Mouse (Mus musculus): ENCODE measurements around the gene Gm20388. TPM values are rescaled to one million over a fixed set of nuclear protein-coding genes. Genes with fewer than 3 reads are reported as not detected.
A peak's percentile ranks its signal among the peaks of the same experiment; 100 is the strongest.

Gm20388 gene
- total RNA-seq, 2 experiments from 2014 or later, result 4.0 TPM; not detected in 1

DNA sequence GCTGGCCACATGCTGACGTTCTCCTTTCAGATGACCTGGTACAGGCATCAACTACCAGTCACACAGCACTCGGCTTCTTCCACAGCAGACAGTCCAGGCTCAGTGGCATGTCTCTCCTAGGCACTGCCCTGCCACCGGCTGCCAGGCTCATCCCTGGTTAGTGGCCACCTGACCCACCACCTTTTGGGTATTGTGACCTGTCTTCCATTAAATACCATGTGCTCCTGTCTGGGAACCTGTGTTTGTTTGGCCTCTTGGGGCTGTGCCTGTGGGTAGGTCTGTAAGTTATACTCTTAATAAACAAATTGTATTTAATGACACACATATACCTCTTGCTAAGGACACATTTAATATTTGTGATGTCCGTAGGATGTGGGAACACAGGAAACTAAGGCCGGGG, 460.5 kb downstream of the Gm20388 start:
- DNase-seq, result no peak

DNA sequence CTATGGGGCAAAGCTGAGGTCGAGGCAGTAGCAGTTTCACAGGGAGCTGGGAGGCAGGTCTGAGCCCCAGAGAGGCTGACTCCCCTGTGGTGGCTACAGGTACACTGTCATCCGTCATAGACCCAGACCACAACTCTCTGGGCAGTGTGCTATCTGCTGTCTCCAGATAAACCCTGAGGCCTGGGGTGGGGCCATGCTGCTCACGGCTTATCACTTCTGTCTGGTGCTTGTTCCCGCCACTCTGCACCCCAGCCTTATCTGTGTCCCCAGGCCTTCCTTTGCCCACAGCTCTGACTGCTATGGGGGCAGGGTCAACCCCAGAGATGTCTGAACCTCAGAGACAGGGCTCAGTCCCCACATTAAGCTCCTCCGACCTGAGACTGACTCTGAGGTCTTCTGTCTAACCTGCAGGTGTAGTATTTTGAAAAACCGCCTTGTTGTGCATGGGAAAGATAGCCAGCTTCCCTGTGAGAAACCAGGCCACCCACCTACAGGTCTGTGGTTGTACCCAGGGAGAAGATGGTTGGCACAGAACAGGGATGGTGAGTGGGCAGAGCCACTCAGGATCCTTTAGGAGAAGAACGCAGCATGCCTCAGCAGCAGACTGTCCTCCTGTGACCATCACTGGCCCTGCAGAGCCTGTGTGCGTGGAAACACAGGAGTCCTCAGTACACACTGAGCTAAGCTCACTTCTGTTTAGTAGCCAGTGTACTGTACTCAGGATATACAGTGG, 461.2 kb downstream of the Gm20388 start:
- DNase-seq, result no peak

DNA sequence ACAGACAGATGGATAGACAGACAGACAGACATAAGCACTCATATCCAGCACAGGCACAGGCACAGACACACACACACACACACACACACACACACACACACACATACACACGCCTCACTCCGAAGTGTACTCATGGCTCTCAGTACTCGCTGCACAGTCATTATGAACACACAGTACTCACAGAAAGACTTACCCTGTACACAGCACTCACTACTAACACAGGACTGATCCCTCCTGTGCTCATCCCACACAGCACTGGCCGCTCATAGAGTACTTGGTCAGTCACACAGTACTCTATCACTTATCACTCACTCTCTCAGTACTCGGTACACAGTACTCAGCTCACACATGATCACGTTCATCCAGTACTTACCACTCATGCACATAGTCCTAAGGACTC, 462.0 kb downstream of the Gm20388 start:
- no peak for DNase-seq

DNA sequence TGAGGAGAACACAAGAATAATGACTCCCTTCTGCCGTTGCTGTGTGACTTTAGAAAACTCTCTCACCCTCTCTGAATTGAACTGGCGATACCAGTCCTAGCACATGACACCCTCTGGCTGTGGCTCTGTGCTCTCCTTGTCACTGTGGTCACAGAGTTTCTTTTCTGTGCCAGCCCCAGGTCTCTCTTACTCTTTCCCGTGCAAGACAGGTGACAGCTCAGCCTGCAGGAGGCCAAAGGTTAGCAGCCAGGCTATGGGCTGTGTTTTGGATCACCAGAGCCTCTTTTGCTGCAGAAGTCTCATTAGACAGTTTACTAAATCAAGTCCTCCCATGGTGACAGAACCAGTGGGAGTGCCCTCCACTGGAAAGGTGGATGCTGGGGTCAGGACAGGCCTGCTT, 463.0 kb downstream of the Gm20388 start:
- DNase-seq, result no peak

DNA sequence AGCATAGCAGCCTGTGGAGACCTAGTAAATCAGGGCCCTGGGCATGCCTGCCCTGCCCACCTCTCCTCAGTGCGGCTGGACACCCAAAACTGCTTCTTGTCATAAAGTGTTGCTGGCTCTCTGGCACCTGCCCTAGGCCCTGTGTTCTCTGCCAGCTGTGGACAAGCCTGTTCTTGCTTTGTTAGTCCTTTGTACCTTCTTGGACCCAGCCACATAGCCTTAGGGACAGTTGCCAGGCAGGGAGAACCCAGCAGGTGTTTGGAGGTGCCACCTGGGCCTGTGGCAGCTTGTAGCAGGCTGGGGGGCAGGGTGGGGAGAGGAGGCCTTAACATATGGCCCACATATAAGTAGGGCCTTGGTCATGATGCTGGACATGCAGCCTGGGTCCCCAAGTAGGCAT, 463.4 kb downstream of the Gm20388 start:
- DNase-seq, result no peak

DNA sequence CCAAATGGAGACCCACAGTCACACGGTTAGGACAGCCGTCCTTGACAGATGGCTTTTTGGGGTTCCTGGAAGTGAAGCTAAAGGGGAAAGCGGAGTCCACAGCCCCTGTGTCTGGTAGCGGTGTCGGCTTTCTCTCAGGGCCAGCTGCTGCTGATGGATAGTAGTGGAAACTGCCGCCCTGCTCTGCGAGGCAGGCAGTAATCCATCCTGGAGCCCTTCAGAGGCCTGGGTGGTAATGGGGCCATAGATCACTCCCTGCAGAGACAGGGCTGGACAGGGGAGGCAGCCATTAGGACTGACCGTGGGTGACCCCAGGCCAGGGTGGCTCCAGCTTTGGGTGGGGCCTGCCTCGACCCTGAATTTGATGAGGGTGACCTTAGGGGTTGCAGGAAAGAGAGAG, 463.9 kb downstream of the Gm20388 start:
- no peak for DNase-seq

DNA sequence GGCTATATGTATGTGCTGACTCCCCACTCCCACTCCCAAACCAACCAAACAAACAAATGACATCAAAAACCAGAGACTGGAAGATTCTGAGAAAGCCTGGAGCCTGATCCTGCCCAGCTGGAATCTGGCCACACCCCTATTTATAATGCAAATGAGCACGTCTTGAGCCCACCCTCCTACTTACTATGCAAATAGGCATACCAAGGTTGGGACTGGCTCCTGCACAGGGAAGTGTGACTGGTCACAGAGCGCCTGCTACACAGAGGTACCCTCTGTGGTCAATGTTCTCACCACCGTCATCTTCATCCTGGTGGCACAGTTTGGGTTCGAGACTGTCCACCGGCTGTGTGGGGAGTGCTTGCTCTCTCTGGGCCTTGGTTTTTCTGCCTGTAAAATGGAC, 464.5 kb downstream of the Gm20388 start:
- no peak for DNase-seq

DNA sequence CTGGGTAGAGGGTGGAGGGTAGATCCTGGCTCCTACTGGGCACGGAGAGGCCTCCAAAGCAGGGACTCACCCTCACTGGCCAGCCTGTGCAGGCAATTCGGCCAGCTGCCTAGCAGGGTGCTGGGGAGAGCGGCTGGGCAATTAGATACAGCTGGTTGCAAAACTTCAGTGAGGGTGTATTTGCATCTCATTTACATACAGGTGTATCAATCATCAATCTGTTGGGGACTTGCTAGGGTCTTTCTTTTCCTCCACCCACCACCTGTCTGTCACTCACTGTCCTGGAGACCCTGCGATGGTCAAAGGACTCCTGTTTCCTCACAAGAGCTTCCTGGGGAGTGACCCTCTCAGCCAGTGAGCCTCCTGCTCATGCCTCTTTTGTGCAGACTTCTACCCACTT, 465.6 kb downstream of the Gm20388 start:
- DNase-seq, result no peak

DNA sequence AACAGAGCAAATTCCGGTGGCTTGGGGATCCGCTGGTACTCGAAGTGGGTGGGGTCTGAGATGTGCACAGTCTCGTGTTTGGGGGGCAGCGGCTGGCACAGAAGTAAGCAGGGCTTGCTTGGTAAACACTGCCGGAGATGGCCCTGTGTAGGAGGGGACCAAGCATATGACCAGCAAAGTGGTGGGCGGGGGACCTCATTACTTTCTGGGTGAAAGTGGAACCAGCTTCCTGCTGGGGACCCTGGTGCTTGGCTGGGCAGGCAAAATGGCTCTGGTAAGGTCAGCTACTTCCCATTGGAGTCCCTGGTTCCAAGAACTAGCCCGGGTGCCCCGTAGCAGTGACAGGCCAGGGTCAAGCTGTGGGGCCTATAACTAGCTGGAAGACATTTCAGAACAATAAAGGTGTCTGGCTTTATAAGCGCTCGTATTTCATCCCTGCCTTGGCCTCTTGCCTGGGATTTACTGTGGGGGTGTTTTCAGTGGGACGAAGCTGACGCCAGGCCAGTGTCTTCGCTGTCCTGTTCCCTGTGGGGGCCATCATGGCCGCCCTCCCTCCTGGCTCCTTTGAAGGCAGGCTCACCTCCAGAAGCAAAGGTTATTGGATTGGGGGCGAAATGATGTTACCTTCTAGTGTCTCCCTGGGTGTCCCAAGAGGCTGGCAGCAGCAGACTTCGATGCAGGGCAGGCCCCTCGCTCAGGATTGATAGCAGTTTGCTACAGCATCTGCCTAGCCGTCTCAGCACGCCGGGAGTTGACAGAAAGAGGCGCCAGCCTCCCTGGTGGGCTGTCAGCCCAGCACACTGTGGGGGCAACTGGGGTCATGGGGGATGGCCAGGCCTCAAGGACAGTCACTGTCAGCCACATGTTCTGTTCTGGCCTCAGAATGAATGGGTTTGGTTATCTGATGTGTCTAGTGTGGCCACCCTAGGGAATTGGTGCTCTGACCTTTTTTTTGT, 466.5 kb downstream of the Gm20388 start:
- no peak for DNase-seq

DNA sequence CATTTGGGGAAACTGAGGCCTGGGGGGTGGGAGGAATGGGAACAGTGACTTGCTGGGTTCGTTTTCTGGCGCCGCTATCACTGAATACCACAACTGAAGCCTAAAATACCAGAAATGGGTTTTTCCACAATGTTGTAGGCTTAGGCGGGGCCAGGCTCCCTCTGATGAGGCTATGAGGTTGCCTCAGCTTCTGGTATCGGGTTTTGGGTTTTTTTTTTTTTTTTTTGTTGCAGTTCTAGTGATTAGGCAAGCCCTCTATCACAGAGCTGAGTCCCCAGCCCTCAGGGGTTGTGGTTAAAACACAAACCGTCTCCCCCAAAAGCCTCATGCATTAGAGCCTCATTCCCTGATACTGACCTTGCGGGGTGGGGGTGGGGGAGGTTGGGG, 467.2 kb downstream of the Gm20388 start:
- no peak for DNase-seq

DNA sequence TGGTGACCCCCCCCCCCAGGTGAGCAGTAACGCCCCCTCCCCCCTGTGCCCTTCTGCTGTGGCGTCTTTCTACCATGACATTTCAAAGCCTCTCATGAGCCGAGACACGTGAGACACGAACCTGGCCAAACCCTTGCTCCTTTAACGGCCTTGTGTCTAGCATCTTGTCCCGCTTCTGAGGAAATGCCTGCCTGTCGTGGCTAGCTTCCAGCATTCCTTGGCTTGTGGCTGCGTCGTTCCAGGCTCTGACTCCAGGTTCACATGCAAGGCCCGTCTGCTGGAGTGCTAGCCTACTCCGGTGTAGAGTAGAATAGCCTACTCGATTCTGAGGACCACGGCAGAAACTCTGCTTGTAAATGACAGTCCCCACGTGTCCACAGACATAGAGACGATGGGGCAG, 467.7 kb downstream of the Gm20388 start:
- DNase-seq, result peak; percentile 75 to 79

DNA sequence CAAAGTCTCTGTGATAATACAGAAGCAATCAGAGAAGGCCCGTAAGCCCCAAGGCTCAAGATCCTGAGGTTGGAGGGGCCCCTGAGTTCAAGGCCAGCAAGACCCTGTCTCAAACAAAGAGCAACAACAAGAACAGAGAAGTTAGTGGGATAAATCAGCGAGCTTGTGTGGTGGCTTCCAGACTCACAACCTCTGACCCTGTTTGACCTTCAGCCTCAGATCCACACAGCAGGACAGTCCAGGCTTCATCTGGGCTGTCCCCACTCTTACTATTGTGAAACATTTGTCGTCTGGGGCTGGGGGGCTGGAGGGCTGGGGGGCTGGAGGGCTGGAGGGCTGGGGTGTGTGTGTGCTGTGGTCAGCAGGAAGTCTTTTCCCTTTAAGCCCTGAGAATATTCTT, 468.4 kb downstream of the Gm20388 start:
- DNase-seq, result no peak

DNA sequence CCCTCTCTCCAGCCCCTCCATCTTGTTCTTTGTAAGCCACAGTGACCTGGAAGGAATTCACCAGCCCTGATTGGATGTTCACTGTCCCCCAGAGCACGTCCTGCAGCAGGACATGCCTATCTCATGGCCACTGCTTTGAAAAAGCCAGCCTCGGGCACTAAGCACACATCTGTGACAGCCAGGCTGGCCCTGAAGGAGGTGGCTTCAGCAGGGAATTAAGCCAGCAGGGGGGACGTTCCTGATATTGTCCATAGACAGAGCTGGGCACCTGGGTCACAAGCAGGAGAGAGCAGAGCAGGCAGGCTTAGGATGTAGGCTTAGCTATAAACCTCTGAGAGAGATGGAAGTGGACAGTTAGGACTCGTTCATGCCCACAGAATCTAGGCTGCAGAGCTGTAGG, 471.2 kb downstream of the Gm20388 start:
- DNase-seq, result no peak

DNA sequence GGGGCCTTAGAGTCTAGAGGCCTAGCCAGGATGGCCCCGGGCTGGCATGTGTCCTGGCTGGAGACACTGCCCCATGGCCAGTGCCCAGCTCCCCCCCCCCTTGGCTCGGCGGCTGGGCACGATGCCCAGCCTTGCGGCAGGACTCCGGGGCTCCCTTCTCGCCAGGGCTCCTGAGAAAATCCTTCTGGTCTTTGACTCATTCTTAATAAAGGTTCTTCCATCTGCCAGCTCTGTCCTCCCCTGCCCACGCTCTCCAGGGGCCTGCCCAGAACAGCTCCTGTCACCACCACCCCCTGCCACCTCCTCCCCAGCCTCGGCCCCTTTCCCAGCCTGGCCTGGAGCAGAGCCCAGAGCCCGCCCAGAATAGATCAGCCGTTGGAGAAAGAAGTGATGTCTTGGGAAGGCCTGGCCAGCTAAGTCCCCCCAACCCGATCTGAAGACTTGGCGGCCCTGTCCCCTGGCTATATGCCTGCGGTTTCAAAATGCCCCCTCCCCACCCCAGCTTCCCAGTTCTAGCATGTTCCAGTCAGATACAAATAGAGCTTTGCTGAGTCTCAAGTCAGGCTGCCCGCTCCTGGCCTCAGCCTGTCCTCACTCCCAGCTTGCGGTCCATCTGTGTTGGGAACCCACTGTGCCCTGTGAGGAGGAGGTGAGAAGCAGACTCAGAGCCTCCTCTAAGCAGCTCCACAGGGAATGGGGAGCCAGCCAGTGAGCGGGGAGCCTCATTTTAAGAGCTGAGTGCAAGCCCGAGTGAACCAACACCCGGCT, 472.0 kb downstream of the Gm20388 start:
- peak; percentile 91 to 93 for DNase-seq

DNA sequence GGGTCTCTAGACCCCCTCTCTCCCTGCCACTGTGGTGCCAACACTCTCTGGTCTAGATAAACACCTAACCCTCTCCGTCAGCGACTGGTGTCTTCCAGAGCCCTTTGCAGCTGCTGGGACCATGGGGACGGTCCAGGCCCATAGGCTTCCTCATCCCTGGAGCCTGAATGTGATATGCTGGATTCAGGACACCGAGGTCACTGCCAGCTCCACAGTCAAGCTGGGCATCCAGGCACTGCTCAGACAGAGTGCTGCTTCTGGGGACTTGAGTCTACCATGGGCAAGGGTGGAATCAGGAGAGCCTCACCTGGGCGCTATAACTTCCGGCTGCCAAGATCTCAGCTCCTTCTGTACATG, 472.5 kb downstream of the Gm20388 start:
- peak in 1 of 2 experiments; percentile 35 for DNase-seq

DNA sequence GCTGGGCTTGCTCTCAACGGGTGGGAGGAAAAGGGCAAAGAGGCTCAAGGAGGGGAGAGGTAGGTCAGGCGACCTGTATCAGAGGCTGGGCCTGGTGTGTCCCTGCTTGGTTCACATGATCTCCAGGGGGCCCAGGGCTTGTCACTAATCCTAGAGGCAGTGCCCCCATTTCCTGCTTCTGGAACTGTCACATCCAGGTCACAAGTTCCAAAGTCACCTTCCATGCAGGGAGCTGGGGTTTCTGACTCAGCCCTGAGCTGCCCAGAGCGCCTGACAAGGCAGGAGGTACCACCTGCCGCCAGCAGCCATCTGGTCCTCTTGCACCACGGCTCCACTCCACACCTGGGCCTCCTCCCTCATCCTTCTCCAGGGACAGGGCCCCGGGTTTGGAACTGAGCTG, 473.1 kb downstream of the Gm20388 start:
- no peak for DNase-seq

DNA sequence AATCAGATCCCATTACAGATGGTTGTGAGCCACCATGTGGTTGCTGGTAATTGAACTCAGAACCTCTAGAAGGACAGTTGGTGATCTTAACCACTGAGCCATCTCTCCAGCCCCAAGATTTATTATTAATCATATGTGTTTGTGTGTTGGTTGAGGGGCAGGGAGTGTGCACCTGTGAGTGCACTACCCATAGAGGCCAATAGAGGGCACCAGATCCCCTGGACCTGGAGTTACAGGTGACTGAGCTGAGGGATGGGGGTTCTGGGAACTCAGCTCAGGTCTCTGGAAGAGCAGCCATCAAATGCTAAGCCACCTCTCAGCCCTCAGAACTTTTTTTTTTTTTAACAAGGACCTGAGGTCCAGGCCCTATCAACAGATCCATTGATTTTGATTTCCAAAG, 474.1 kb downstream of the Gm20388 start:
- no peak for DNase-seq

DNA sequence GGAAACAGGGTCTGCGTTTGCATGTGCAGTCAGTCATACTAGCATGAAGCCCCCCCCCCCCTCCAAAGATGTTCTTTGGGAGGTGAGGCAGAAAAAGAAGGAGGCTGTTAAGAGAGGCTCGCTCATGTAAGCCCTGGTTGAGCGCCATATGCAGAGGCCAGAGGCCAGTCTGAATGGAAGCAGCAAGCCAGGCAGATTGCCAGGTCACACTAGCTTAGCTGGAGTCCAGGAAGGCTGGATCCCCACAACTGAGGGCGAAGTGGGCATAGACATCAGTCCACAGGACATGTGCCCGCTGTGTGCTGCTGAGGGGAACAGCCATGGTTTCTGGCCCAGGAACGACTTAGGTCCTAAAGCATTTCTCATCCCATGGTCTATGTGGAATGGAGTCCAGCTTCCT, 477.6 kb downstream of the Gm20388 start:
- DNase-seq, result no peak

DNA sequence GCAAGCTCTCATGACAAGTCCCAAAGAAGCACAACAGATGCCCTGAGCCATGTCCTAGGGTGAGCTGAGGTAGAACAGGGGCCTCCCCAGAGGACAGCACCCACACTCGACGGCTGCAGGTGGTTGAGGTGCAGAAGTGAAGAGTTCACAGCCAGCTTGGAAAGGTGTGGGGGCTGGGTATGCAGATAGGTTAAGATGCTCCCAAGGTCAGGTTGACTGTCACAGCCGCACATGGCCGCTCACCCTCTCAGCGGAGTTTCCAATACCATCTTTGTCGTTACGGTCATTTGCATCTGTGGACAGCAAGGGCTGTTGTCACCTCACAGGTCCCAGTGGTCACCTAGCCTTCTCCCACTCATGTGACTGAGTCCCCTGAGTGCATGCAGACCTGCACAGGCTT, 480.0 kb downstream of the Gm20388 start:
- DNase-seq, result no peak

DNA sequence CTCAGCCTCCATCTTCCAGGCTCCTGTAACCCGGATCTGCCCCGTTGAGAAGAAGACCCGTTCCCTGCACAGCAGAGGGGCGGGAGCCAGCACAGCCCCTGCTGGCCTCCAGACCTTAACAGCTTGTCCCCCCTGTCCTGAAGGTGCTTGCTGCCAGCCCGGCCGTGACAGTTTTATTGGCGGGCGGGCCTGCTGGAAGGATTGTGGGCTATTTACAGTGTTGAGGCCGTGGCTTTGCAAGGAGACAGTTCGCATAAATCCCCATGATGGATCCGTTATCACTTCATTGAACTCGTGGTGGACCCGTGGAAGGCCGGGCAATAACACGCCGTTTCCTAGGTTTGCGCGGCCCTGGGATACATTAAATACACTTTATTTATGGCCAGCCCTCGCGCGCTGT, 481.2 kb downstream of the Gm20388 start:
- DNase-seq, result no peak

DNA sequence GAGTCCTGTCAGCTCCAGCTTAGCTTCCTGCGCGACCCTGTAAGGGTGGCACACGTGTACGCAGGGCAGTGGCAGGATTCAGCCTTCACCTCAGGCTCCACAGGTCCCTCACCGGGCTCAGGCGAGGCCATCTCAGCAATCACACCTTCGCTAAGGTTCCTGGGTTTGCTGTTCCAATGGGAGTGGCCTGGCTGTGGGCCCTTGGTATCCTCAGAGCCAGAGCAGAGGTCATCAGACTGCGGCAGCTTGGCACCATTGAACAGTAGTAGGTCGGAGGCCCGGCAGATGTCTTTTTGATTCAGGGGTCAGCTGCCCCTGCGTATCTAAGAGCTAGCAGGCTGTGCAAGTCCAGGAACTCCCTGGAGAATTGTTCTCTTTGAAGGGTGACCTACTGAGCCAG, 482.4 kb downstream of the Gm20388 start:
- no peak for DNase-seq

DNA sequence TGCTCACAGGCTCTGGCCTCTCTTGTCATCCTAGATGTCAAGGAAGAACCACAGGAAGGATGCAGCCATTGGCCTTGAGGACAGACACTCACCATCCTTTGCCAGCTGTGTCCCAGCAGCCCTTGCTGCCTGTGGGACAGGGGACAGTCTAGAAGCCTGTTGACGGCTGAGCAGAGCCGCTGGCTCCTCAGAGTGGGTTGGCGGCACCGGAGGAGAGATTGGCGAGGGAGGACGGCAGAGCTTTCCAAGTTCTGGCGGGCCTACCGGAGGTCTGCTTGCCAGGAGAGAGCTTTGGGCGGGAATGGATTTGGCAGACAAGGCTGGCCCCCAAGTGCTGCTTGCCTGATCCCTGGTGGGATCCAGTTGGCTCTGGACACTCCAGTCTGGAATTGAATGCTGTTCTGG, 483.2 kb downstream of the Gm20388 start:
- peak; percentile 26 to 66 for DNase-seq

DNA sequence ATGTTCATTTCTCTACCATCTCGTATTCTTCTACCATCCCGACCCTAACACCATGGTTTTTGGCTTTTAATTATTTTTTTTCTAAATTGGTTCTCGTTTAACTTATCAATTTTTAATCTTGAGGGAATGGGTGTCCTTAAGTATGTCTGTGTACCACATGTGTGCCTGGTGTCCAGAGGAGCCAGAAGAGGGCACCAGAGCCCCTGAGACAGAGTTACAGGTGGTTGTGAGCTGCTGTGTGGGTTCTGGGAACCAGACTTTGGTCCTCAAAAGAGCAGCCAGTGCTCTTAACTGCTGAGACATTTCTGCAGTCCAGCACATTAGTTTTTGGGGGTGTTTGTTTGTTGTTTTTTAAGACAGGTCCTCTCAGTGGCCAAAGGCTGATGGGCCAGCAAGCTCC, 485.3 kb downstream of the Gm20388 start:
- no peak for DNase-seq
